Mouse (Mus musculus): ENCODE results near the gene Fstl3.

GRCm38 (mm10) chr10:79793738-79794490 lies 16.8 kb downstream of the Fstl3 start:
- no peak for TF ChIP-seq POLR2A (IDR thresholded peaks at IDR 0.05; ENCODE audit: borderline replicate concordance, low read depth, low read length)
- no peak for TF ChIP-seq CTCF (IDR thresholded peaks at IDR 0.05; ENCODE audit: low read depth, low read length)
